Mouse (Mus musculus): ENCODE results near the gene Prap1. TPM values are rescaled to one million over a fixed set of nuclear protein-coding genes. Genes with fewer than 3 reads are reported as not detected.
A peak's percentile ranks its signal among the peaks of the same experiment; 100 is the strongest.

The Prap1 gene
- polyA plus RNA-seq, 1 experiment from 2014 or later, result 0.28 TPM

DNA sequence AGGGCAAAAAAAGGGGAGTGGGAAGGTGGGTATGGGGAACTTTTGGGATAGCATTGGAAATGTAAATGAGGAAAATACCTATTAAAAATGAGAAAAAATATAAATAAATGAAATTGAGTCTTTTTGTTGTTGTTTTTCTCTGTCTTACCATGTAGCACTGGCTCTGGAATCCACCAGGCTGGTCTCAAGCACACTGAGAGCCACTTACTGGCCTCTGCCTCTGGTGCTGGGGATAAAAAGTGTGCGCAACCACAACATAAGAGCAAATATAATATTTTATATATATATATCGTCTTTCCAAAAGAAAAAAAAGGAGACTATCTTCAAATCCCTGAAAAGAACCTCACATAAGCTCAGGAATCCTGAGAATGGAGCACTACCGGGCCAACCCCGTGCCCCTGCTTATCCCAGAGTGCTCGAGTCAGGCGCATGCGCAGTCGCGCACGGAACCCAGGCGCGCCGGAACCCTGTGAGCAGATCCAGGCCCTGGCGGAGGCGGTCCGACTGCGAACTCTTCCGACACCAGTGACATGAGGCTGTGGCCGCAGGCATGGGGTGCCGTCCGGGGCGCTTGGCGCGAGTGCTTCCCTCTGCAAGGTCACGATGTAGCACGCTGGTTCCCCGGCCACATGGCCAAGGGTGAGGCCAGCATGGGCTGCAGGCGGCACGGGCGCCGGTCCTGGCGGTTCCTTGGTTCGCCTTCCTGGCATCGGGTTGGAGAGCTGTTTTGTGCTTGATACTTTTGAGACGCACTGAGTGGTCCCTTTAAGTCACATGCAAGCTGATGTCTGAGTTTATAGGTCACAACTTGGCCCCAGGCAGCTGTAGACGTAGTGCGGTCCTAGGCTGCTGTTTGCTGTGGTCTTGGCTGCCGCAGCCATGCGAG is 44.2 kb downstream of the Prap1 start, which contains the start of gene Mtg1:
Gene Mtg1, plus strand, starts transcription at position 430 of the 886 bp plus-strand sequence.
- ATAC-seq (ENCODE audit: insufficient number of reproducible peaks, low FRiP score, low TSS enrichment, low read depth), result peak; percentile 97
- Histone ChIP-seq H3K36me3 (peaks cover 9% of the 10 kb centered on the region), H3K9ac (peak within 1 kb of the TSS; percentile 66), H3K27me3 (no peaks in the 10 kb centered on the region), H3K4me1 (peaks cover 4% of the 10 kb centered on the region; the same call in 1 of the 2 replicates), H3K4me2 (replicated peaks) (peak within 1 kb of the TSS; percentile 83), H3K27ac (replicated peaks) (peak within 1 kb of the TSS; percentile 85), H3K4me3 (replicated peaks) (peak within 1 kb of the TSS; percentile 60), H3K9me3 (replicated peaks) (no peaks in the 10 kb centered on the region)
- 2% methylated on average over 39 of the region's 39 CpGs for WGBS

DNA sequence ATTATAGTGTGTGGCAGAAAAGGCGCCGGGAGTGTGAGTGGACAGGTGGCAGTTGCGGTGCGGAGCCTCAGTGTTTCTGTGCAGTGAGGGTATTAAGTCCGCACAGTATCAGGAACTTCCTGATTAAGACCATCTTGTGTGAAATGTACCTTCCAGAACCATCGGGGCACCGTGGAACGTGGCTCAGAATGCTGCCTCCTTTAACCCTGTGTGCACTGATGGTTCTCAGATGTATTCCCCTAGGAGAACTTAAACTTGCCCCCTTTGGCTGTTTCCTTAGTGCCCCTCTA is 44.8 kb downstream of the Prap1 start:
- Histone ChIP-seq H3K4me1 (peaks cover 4% of the 10 kb centered on the region; the same call in 1 of the 2 replicates), H3K36me3 (peaks cover 9% of the 10 kb centered on the region), H3K27me3 (no peaks in the 10 kb centered on the region), H3K4me3 (replicated peaks) (peak overlapping the region; percentile 60), H3K27ac (replicated peaks) (peak overlapping the region; percentile 85), H3K4me2 (replicated peaks) (peak overlapping the region; percentile 83), H3K9me3 (replicated peaks) (no peaks in the 10 kb centered on the region), H3K9ac (peak overlapping the region; percentile 66)
- under 1% methylated on average over 8 of the region's 8 CpGs for WGBS
- no peak for ATAC-seq (ENCODE audit: insufficient number of reproducible peaks, low FRiP score, low TSS enrichment, low read depth)

DNA sequence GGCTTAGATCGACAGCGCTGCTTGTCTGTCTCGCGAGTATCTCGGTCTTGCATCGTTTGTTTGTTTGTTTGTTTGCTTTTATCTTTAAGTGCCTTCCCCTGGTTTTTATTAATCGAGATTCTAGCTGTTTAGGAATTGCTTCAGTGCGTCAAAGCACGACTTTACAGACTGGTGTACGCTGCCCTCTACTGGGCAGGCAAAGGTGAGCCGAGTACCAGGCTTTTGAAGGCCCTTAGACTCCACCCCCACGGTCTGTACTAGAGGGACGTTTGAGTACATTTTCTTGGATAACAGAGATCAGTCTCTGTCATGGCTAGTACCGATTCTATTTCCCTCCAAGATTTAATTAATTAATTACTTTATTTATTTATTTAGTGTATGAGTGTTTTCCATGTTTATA is 48.2 kb downstream of the Prap1 start:
- Histone ChIP-seq H3K4me3 (replicated peaks) (no peak overlapping the region), H3K27me3 (no peaks in the 10 kb centered on the region), H3K9ac (no peak overlapping the region), H3K4me1 (peaks cover 4% of the 10 kb centered on the region; the same call in 1 of the 2 replicates), H3K9me3 (replicated peaks) (no peaks in the 10 kb centered on the region), H3K27ac (replicated peaks) (no peak overlapping the region), H3K36me3 (no peaks in the 10 kb centered on the region), H3K4me2 (replicated peaks) (no peak overlapping the region)
- WGBS, result 3% methylated on average over 14 of the region's 14 CpGs
- ATAC-seq (ENCODE audit: insufficient number of reproducible peaks, low FRiP score, low TSS enrichment, low read depth), result no peak

DNA sequence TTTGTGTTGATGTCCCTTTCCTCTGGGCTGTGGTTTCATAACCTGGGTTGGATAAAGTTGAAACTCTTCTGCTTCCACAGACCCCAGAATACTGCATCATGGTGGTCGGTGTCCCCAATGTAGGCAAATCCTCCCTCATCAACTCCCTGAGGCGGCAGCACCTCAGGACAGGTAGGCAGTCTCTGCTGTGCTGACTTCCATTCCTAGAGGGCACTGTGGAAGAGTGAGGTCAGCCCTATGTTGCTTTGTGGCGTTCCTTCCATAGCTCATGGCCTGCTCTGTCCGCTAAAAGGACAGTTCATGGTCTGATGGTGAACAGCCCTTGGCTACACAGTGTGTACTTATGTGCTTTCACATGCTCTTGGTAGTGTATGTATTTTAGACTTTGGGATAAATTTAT is 51.4 kb downstream of the Prap1 start:
- H3K9ac ChIP-seq, result no peak overlapping the region
- no peak overlapping the region for H3K4me2 ChIP-seq (replicated peaks)
- no peak for ATAC-seq (ENCODE audit: insufficient number of reproducible peaks, low FRiP score, low TSS enrichment, low read depth)
- no peaks in the 10 kb centered on the region for H3K4me1 ChIP-seq
- H3K9me3 ChIP-seq (replicated peaks), result no peaks in the 10 kb centered on the region
- no peak overlapping the region for H3K27ac ChIP-seq (replicated peaks)
- no peaks in the 10 kb centered on the region for H3K27me3 ChIP-seq
- WGBS, result 80% methylated on average over 4 of the region's 4 CpGs
- H3K36me3 ChIP-seq, result peaks cover 5% of the 10 kb centered on the region; the same call in 1 of the 2 replicates
- no peak overlapping the region for H3K4me3 ChIP-seq (replicated peaks)

Other genes starting within 250 kb of the Prap1 start
- gene Kndc1, start 198.7 kb upstream of the Prap1 start, polyA plus RNA-seq (2015; fragmentation: Nextera tagmentation; extraction: Ambion mirVana), result 1.1 and 1.7 TPM in 2 replicates
- gene Utf1, start 149.6 kb upstream of the Prap1 start, polyA plus RNA-seq (2015; fragmentation: Nextera tagmentation; extraction: Ambion mirVana), result 0.17 TPM in 1 of 2 replicates, not detected in the other
- gene 6430531B16Rik, start 114.6 kb upstream of the Prap1 start, polyA plus RNA-seq (2015; fragmentation: Nextera tagmentation; extraction: Ambion mirVana), result 3.6 and 5.0 TPM in 2 replicates
- 2.8 and 4.0 TPM in 2 replicates for gene Adam8, start 100.8 kb upstream of the Prap1 start, polyA plus RNA-seq (2015; fragmentation: Nextera tagmentation; extraction: Ambion mirVana)
- gene Zfp511, start 57.0 kb upstream of the Prap1 start, polyA plus RNA-seq (2015; fragmentation: Nextera tagmentation; extraction: Ambion mirVana), result 38.5 and 39.0 TPM in 2 replicates
- 49.7 and 55.3 TPM in 2 replicates for gene Tubgcp2, start 56.7 kb upstream of the Prap1 start, polyA plus RNA-seq (2015; fragmentation: Nextera tagmentation; extraction: Ambion mirVana)
- gene Msx3, start 44.3 kb upstream of the Prap1 start, polyA plus RNA-seq (2015; fragmentation: Nextera tagmentation; extraction: Ambion mirVana), result not detected in 2 replicates
- gene Caly, start 10.8 kb upstream of the Prap1 start, polyA plus RNA-seq (2015; fragmentation: Nextera tagmentation; extraction: Ambion mirVana), result 3.4 and 3.7 TPM in 2 replicates
- gene Fuom, start 9.0 kb downstream of the Prap1 start, polyA plus RNA-seq (2015; fragmentation: Nextera tagmentation; extraction: Ambion mirVana), result 26.9 and 29.0 TPM in 2 replicates
- 20.0 and 20.5 TPM in 2 replicates for gene Paox, start 22.4 kb downstream of the Prap1 start, polyA plus RNA-seq (2015; fragmentation: Nextera tagmentation; extraction: Ambion mirVana)
- gene Echs1, start 23.1 kb downstream of the Prap1 start, polyA plus RNA-seq (2015; fragmentation: Nextera tagmentation; extraction: Ambion mirVana), result 127 and 132 TPM in 2 replicates
- 22.2 and 23.2 TPM in 2 replicates for gene Mtg1, start 44.2 kb downstream of the Prap1 start, polyA plus RNA-seq (2015; fragmentation: Nextera tagmentation; extraction: Ambion mirVana)
- 0.87 and 1.3 TPM in 2 replicates for gene Sprn, start 61.5 kb downstream of the Prap1 start, polyA plus RNA-seq (2015; fragmentation: Nextera tagmentation; extraction: Ambion mirVana)
- 0.03 and 0.16 TPM in 2 replicates for gene Olfr522, start 71.4 kb downstream of the Prap1 start, polyA plus RNA-seq (2015; fragmentation: Nextera tagmentation; extraction: Ambion mirVana)
- gene Olfr523, start 79.8 kb downstream of the Prap1 start, polyA plus RNA-seq (2015; fragmentation: Nextera tagmentation; extraction: Ambion mirVana), result 0.39 and 0.57 TPM in 2 replicates
- gene Olfr524, start 112.6 kb downstream of the Prap1 start, polyA plus RNA-seq (2015; fragmentation: Nextera tagmentation; extraction: Ambion mirVana), result not detected in 2 replicates
- 0.13 and 0.24 TPM in 2 replicates for gene Cd163l1, start 124.9 kb downstream of the Prap1 start, polyA plus RNA-seq (2015; fragmentation: Nextera tagmentation; extraction: Ambion mirVana)
- gene 5830411N06Rik, start 153.9 kb downstream of the Prap1 start, polyA plus RNA-seq (2015; fragmentation: Nextera tagmentation; extraction: Ambion mirVana), result not detected in 2 replicates
- 0.16 TPM in 1 of 2 replicates, not detected in the other for gene Olfr525, start 227.5 kb downstream of the Prap1 start, polyA plus RNA-seq (2015; fragmentation: Nextera tagmentation; extraction: Ambion mirVana)
- 0.23 TPM in 1 of 2 replicates, not detected in the other for gene Olfr527, start 240.6 kb downstream of the Prap1 start, polyA plus RNA-seq (2015; fragmentation: Nextera tagmentation; extraction: Ambion mirVana)